Mouse (Mus musculus): ENCODE measurements around the gene Gm49369.
"Not testable (repeated sequence)": the region's sequence is repeated elsewhere in the genome, so short reads cannot be mapped to it uniquely, and the experiment has no call there.

Gene Gm49369

DNA sequence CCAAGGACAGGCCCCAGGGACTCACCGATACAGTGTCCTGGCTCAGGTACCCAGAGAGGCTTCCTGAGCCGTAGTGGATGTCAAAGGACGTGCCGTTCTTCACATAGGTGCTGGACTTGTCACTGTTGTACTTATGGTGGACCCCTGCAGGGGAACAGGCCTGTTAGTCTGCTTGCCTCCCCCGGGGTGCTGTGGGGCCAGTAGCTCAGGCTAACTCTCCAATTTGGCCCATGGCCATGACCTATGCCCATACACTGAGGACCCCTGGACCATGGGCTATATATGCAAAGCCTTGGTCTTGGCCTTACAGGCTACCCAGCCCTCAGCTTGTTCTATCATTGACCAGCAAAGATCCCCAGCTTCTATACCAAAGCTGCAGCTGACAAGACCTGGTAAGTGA is at the start of gene Gm49369:
Gm49369 (minus strand) TSS at position 101 of the 400 bp plus-strand sequence.
- DNase-seq (ENCODE audit: low spot score in 2 of 2) = no peak

- no peak for DNase-seq (ENCODE audit: low spot score in 2 of 2)
These were observed 48.6 kb upstream of the Gm49369 start for GRCm38 (mm10) chr7:142431106-142431505.

- peak in 1 of 2 experiments; percentile 32 for DNase-seq (ENCODE audit: low spot score in 2 of 2)
These were observed 47.8 kb upstream of the Gm49369 start for GRCm38 (mm10) chr7:142430160-142430678.

GRCm38 (mm10) chr7:142428213-142428612 is 45.7 kb upstream of the Gm49369 start:
- DNase-seq (ENCODE audit: low spot score in 2 of 2) = no peak

DNA sequence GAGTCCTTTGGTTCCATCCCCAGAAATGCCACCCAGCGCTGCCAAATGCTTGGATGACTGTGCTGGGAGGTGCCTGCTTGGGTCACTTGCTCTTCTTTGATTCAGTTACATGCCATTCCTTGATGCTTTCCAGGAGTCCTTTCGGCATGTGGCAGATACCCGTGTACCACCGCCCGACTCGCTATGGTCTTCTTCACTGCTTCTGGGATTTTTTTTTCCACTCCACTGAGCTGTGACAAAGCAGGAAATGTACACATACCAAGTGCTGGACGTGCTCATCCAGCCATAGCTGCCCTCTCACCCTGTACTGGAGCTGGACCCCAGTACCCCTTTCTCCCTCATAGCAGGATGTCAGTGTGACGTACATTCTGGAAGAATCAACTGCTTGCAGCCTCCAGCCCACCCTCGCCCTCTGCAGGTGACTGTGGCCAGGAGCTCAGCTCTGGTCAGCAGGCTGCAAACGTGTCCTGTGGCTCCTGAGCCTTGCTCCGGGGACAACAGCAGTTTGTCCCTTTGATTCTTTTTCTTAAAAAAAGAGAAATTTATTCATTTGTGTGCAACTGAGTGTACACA is 43.3 kb upstream of the Gm49369 start:
- no peak for DNase-seq (ENCODE audit: low spot score in 2 of 2)

DNA sequence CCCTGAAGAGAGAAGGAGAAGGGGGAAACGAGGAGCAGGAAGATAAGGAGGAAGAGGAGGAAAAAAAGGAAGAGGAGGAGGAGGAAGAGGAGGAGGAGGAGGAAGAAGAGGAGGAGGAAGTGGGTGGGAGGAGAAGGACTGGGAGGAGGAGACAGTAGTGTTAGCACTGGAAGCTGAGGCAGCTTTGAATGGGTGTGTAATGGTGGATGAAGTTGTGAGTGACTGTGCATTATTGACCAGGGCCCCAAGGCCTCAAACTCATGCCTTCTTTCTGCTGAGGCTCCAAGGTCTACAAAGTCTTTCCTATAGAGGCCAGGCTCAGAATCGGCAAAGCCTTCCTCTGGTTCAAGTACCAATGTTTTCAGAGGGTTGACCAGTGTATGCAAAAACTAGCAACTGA is 39.4 kb upstream of the Gm49369 start:
- no peak for DNase-seq (ENCODE audit: low spot score in 2 of 2)

DNA sequence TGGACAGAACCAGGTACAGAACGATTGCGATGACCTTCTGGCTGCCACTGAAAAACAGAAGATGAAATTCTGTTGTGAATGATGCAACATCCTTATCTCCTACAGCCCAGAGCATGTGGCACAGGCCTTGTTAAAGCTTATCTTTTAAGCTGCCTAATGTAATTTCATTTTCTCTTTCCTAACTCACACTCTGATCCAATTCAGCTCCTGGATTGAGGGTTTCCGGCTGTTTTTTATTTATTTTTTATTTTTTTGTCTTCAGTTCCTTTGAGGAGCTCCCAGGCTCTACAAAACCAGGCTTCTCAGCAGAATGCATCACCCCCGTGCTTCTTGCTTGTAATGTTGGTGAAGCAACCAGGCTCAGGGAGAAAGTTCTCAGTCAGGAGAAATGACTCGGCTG is 37.4 kb upstream of the Gm49369 start:
- DNase-seq (ENCODE audit: low spot score in 2 of 2) = no peak

DNA sequence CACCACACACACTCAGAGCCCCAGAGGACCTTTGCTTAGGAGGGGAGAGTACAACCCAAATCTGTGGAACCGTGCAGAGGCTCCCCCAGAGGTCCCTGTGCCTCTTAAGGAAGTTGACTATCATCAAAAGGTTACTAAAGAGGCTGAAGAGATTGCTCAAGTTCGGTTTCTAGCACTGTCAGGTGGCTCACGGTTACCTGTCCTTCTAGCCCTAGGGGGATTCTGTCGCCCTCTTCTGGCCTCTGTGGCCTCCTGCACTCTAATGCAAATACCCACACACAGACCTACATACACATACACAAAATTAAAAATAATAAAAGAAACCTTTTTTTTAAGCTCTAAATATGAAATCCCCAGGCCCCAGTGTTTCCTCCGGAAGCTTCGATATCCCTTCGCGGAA is 36.2 kb upstream of the Gm49369 start:
- no peak for DNase-seq (ENCODE audit: low spot score in 2 of 2)

DNA sequence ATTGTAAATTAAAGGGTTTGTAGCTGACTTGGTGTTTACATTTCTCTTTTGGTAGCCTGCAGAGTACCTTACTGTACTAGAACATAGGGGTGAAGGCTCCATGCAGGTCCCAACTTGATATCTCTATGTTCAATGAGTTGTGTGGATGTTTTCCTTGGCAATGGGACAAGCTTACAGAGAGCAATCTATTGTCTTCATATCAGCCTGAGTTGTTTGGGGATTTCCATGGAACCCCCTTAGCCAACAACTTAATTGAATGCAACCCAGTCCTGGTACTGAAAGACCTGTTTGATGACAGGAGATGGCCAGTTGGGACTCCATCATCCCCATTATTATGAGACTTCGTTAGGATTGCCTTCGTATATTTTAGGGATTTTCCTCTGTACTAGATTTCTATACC is 35.6 kb upstream of the Gm49369 start:
- no peak for DNase-seq (ENCODE audit: low spot score in 2 of 2)

DNA sequence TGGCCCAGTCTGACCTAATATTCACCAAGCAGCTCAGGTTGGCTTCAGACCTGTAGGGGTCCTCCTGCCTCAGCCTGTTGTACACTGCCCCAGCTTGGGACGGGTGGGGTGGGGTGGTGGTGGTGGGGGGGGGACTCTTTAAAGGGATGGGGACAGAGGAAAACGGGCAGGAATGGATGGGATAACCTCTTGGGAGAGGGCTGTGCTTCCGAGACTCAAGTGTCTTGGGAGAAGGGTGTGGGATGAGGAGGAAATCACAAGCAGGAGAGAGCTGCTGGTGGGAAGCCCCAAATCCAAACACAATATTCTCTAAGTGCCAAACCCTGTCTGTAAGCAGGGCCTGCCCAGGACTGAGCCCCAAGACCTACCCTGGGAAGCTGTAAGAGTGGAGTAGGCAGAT is 33.8 kb upstream of the Gm49369 start:
- no peak for DNase-seq (ENCODE audit: low spot score in 2 of 2)

GRCm38 (mm10) chr7:142415314-142415713 is 32.8 kb upstream of the Gm49369 start:
- DNase-seq (ENCODE audit: low spot score in 2 of 2) = no peak

DNA sequence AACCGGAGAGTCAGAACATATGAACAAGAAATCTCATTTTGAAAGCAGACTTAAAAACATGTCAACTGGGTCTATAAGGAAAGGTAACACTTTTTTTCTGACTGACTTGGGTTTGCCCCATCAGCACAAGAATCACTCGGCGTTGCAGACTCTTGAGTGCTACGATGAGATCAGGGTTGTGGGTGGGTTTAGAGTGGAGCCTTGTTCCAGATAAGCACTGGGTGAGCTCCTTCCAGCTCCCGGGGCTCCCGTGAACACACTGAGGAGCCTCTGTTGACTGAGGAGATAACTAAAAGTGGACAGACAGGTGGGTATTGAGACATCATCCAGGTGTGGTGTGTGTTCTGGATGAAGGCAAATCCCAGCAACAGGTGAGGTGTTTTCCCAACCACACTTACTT is 30.8 kb upstream of the Gm49369 start:
- no peak for DNase-seq (ENCODE audit: low spot score in 2 of 2)

GRCm38 (mm10) chr7:142409603-142410002 is 27.1 kb upstream of the Gm49369 start:
- no peak for DNase-seq (ENCODE audit: low spot score in 2 of 2)

DNA sequence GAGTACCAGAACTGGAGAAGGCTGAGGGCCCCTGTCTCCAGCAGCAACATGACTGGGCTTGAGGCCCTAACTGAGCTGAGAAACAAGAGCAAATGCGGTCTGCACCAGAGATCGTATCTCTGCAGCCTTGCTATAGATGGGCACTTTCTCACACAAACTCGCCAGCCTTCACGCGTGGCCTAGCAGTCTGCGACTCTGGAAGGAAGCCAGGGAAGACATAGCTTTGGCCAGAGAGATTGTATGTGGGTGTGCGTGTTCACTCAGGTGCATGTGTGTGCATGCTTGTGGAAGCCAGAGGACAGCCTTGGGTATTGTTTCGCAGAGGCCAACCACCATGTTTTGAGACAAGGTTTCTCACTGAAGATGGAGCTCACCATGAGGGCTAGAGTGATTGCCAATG is 26.2 kb upstream of the Gm49369 start:
- no peak for DNase-seq (ENCODE audit: low spot score in 2 of 2)

DNA sequence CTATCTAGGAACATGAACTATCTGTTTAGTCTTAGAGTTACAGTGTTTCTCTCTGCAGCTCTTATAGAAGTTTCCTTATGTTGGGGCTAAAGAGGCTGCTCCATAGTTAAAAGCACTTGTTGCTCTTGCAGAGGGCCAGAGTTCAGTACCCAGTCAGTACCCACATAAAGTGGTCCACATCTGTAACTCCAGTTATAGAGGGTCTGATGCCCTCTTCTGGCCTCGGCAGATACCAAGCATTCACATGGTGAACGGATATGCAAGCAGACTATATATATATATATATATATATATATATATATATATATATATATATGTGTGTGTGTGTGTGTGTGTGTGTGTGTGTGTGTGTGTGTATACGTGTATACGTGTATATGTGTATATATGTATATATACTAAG is 25.5 kb upstream of the Gm49369 start:
- no peak for DNase-seq (ENCODE audit: low spot score in 2 of 2)

GRCm38 (mm10) chr7:142405134-142405533 is 22.7 kb upstream of the Gm49369 start:
- DNase-seq (ENCODE audit: low spot score in 2 of 2) = not testable (repeated sequence)

DNA sequence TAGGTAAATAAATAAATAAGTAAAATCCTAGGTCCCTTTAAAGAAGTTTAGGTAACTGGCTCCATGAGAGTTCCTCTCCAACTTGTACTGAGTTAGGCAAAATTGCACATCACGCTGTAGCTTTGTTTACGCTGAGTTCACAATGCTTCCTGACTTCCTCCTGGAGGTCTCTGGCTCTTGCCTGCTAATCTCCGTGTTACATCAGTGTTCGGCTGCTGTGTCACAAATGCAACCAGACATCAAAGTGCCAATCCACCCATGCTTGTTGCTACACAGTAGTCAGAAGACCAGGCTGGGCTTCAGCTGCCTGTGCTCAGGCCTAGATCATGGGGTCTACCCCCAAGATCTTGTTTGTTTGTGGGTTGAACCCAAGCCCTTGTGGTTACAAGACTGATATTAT is 21.1 kb upstream of the Gm49369 start:
- no peak for DNase-seq (ENCODE audit: low spot score in 2 of 2)

GRCm38 (mm10) chr7:142400750-142401142 is 18.3 kb upstream of the Gm49369 start:
- no peak for DNase-seq (ENCODE audit: low spot score in 2 of 2)

- no peak for DNase-seq (ENCODE audit: low spot score in 2 of 2)
These were observed 17.8 kb upstream of the Gm49369 start for GRCm38 (mm10) chr7:142400112-142400749.

DNA sequence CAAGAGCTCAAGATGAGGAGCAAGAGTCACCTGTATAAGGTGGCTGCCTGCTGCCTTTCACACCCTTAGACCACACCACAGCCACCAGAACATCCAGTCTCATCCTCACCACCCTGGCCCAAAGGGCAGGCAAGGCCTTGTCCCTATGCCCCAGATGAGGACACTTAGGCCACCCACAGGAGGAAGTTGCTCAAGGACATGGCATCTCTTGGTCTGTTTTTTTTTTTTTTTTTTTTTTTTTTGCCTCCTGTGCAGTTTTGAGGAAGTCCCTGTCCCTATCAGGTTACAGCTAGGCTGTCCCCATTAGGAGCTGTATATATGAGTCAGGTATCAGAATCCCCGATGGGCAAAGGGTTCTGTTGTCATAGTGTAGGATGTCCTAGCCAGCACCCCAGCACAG is 16.8 kb upstream of the Gm49369 start:
- no peak for DNase-seq (ENCODE audit: low spot score in 2 of 2)

- DNase-seq (ENCODE audit: low spot score in 2 of 2) = no peak
These were observed 15.6 kb upstream of the Gm49369 start for GRCm38 (mm10) chr7:142398052-142398451.

- DNase-seq (ENCODE audit: low spot score in 2 of 2) = no peak
These were observed 14.1 kb upstream of the Gm49369 start for GRCm38 (mm10) chr7:142396611-142397010.

GRCm38 (mm10) chr7:142395472-142395871 is 13.0 kb upstream of the Gm49369 start:
- no peak for DNase-seq (ENCODE audit: low spot score in 2 of 2)

Data from frontal cortex, postnatal 25 days (tissue).